Mouse (Mus musculus) limb, embryonic 11.5 days (tissue): Measurements from ENCODE around the gene Set. TPM values are rescaled to one million over a fixed set of nuclear protein-coding genes. Genes with fewer than 3 reads are reported as not detected.
A peak's percentile ranks its signal among the peaks of the same experiment; 100 is the strongest.

Experiments
- ATAC-seq: fragments of 200-750 bp; cut with Nextera tagmentation; 2 replicates; pipeline ENCODE4 v1.8.0; 2017; ENCODE audit warnings: low read depth; ENCODE audit not compliant: insufficient number of reproducible peaks, low FRiP score, low TSS enrichment
- DNase-seq: peaks from one replicate; pipeline ENCODE4 v3.0.0-alpha.2; 2015; ENCODE audit warnings: low spot score
- H3K27ac ChIP-seq: fragments of 300-500 bp; sonication (generic); replicated peaks from 2 replicates; pipeline ENCODE4 v1.5.1; 2014; ENCODE audit warnings: low read depth, mild to moderate bottlenecking, low read length
- H3K27me3 ChIP-seq: fragments of 300-500 bp; sonication (generic); 2 replicates; pipeline ENCODE4 v1.6.1; 2014; ENCODE audit warnings: mild to moderate bottlenecking, low read length, mixed read lengths; ENCODE audit not compliant: control insufficient read depth, insufficient read depth
- H3K36me3 ChIP-seq: fragments of 300-500 bp; sonication (generic); 2 replicates; pipeline ENCODE4 v1.6.1; 2014; ENCODE audit warnings: mild to moderate bottlenecking, low read length, moderate library complexity, mixed read lengths; ENCODE audit not compliant: control insufficient read depth, insufficient read depth
- H3K4me1 ChIP-seq: fragments of 300-500 bp; sonication (generic); 2 replicates; pipeline ENCODE4 v1.6.1; 2014; ENCODE audit warnings: low read length, mixed read lengths; ENCODE audit not compliant: control insufficient read depth, insufficient read depth
- H3K4me2 ChIP-seq: fragments of 300-500 bp; sonication (generic); 2 replicates; pipeline ENCODE4 v1.6.1; 2014; ENCODE audit warnings: low read depth, mild to moderate bottlenecking, moderate library complexity; ENCODE audit not compliant: severe bottlenecking
- H3K4me3 ChIP-seq: fragments of 300-500 bp; sonication (generic); 2 replicates; pipeline ENCODE4 v1.5.1; 2014; ENCODE audit warnings: low read depth, low read length
- H3K9ac ChIP-seq: fragments of 300-500 bp; sonication (generic); 2 replicates; pipeline ENCODE4 v1.6.1; 2014; ENCODE audit warnings: mild to moderate bottlenecking, low read length
- H3K9me3 ChIP-seq: fragments of 300-500 bp; sonication (generic); 2 replicates; pipeline ENCODE4 v1.6.1; 2016; ENCODE audit warnings: low read length; ENCODE audit not compliant: control insufficient read depth
- WGBS: fragments of 180-500 bp; shearing (Covaris S2); extraction: QIAGEN DNeasy Blood & Tissue Kit; methylation state at CpG from one replicate; pipeline ENCODE4 v1.1.7; 2014; 5-methylcytosine and 5-hydroxymethylcytosine counted together
- polyA plus RNA-seq: library from polyadenylated mRNA; unstranded; fragments of >200 nt; fragmentation: Nextera tagmentation; extraction: Ambion mirVana; gene quantifications from 2 replicates; pipeline ENCODE4 v1.2.1, GENCODE M21; 2014

The Set gene
- polyA plus RNA-seq, 1 experiment from 2014 or later: 780 TPM

DNA sequence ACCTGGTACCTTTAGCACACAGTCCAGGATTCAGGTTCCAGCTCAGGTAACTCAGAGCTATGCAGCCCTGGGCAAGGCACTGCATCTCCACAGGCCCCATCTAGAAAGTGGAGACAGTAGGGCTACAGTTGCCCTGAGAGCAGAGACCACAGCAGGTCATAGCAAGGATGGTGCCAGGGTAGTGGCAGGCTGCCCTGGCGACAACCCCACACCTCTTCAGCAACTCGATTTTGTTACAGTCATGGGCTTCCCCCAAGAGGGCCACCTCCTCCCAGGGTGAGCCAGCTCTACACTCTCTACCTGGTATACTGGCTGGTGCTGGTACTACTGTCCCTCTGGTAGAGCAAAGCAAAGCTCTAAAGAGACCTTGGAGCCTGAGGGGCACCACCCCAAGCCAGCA, 19.4 kb upstream of the Set start:
- H3K4me3 ChIP-seq: no peak overlapping the region
- DNase-seq (no peak), ATAC-seq (no peak)
- H3K27ac ChIP-seq: no peak overlapping the region
- no peaks in the 10 kb centered on the region for H3K27me3 ChIP-seq
- no peaks in the 10 kb centered on the region for H3K4me1 ChIP-seq
- no peak overlapping the region for H3K9ac ChIP-seq
- no peaks in the 10 kb centered on the region for H3K36me3 ChIP-seq
- 93% methylated on average over 2 of the region's 2 CpGs for WGBS
- no peak overlapping the region for H3K4me2 ChIP-seq
- H3K9me3 ChIP-seq: no peaks in the 10 kb centered on the region

DNA sequence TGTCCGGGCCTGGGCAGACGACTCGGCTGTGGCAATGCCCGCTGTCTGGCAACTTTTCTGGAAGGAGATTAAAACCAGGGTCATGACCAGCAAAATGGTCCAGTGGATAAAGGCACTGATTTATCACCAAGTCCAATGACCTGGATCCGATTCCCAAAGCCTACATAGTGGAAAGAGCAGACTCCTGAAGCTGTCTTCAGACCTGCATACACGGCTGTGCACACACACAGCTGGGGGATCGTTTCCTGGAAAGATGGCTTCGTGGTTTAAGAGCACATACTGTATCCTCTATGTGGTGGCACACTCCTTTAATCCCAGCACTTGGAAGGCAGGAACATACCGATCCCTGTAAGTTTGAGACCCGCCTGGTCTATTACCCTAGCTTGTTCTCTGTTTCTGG, 18.8 kb upstream of the Set start:
- Histone ChIP-seq H3K9me3 (no peaks in the 10 kb centered on the region), H3K27ac (no peak overlapping the region), H3K4me3 (no peak overlapping the region), H3K4me1 (no peaks in the 10 kb centered on the region), H3K36me3 (no peaks in the 10 kb centered on the region), H3K27me3 (no peaks in the 10 kb centered on the region), H3K9ac (no peak overlapping the region), H3K4me2 (no peak overlapping the region)
- DNase-seq: no peak
- ATAC-seq: no peak
- WGBS: 93% methylated on average over 10 of the region's 10 CpGs

DNA sequence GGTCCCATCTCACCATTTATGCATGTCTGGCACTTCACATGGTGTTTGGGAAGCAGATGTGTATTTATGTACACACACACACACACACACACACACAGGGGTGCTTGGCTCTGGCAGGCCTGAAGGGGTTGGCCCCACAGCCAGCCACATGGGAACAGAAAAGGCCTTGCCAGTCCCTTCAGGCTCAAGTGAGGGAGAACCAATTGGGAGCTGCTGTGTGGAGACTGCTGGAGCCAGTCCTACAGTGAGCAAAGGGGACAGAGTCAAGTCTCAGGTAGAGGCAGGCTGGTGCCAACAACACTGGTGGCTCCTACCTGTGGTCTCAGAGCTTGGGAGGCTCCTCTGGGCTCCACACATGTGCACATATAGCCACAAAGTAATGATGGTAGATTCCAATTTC, 17.5 kb upstream of the Set start:
- Histone ChIP-seq H3K4me1 (no peaks in the 10 kb centered on the region), H3K27me3 (no peaks in the 10 kb centered on the region), H3K27ac (no peak overlapping the region), H3K9me3 (no peaks in the 10 kb centered on the region), H3K9ac (no peak overlapping the region), H3K4me2 (no peak overlapping the region), H3K4me3 (no peak overlapping the region), H3K36me3 (no peaks in the 10 kb centered on the region)
- DNase-seq (no peak), ATAC-seq (no peak)

DNA sequence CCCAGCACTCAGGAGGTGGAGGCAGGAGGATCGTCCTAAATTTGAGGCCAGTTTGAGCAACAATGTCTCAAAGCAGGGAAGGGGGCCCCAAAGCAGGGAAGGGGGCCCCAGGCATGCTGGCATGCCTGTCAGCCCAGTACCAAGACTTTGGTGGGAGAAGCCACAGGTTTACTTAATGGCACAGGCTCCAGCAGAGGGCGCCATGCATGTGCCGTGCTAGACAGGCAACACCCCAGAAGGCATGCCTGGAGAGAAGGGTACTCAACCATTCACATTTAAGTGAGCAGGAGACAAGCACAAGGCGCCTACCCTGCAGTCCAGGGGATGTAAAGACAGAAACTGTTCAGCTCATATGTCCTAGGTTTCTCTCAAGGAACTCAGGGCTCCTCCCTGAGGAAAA, 14.7 kb upstream of the Set start:
- ATAC-seq: no peak

DNA sequence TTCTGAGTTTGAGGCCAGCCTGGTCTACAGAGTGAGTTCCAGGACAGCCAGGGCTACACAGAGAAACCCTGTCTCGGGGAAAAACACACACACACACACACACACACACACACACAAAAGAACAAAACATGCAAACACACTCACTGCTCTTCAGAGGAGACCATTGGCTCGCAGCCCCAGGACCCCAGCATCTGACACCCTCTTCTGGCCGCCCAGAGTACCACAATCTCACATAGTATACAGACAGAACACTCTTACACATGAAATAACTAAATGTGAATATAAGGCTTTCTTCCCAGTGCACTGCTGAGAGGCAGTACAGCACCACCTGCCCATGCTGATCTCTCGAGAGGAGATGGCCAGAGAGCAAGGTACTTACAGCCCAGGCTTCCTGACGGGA, 12.6 kb upstream of the Set start:
- WGBS: 88% methylated on average over 5 of the region's 5 CpGs
- H3K36me3 ChIP-seq: no peaks in the 10 kb centered on the region
- ATAC-seq: no peak
- no peaks in the 10 kb centered on the region for H3K4me1 ChIP-seq
- H3K9ac ChIP-seq: no peak overlapping the region
- no peak for DNase-seq
- H3K27me3 ChIP-seq: no peaks in the 10 kb centered on the region
- H3K27ac ChIP-seq: no peak overlapping the region
- H3K4me2 ChIP-seq: no peak overlapping the region
- H3K4me3 ChIP-seq: no peak overlapping the region
- no peaks in the 10 kb centered on the region for H3K9me3 ChIP-seq

More for the DNA sequence above, 14.7 kb upstream of the Set start:
- Histone ChIP-seq H3K9ac (no peak overlapping the region; the same call in 1 of the 2 replicates), H3K4me3 (no peak overlapping the region), H3K36me3 (no peaks in the 10 kb centered on the region), H3K4me2 (no peak overlapping the region), H3K9me3 (no peaks in the 10 kb centered on the region), H3K27me3 (no peaks in the 10 kb centered on the region), H3K27ac (no peak overlapping the region), H3K4me1 (no peaks in the 10 kb centered on the region)
- WGBS: 10% methylated on average over 4 of the region's 4 CpGs
- peak; percentile 87 for DNase-seq

DNA sequence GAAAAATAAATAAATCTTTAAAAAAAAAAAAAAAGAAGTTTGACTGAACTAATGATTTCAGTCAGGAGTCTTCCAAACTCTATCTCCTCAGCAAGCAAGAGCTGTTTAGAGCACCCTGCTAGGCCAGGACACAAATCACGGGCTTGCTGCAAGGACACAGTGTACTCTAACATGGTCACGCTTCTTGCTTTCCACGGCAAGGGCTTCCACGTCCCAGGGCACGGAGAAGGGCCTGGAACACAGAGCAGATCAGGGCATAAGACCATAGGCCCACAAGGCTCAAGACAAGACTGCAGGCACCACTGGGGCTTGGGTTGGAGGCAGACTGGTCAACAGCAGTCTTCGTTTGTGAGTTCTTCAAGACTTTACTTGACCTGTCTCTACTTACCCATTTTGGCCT, 10.1 kb upstream of the Set start:
- WGBS: 93% methylated on average over 6 of the region's 6 CpGs
- Histone ChIP-seq H3K27me3 (no peaks in the 10 kb centered on the region), H3K36me3 (no peaks in the 10 kb centered on the region), H3K27ac (no peak overlapping the region), H3K4me2 (no peak overlapping the region), H3K4me1 (no peaks in the 10 kb centered on the region), H3K9me3 (no peaks in the 10 kb centered on the region), H3K9ac (no peak overlapping the region), H3K4me3 (no peak overlapping the region)
- ATAC-seq (no peak), DNase-seq (no peak)

DNA sequence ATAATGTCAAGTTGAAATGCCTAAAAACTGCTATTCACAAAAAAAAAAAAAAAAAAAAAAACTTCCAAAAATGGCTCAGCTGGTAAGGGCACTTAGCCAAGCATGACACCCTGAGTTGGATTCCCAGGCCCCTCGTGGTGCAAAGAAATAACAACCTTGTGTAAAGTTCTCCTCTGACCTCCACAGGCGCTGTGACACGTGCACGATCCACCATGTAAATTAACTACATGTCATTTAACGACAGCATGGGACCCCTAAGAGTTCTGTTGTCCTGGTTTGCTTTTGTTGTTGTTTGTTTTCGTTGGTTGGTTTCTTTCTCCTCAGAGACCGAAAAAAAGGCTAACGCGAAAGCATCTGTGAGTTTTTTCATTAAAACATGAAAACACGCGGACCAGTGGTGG, 9.1 kb upstream of the Set start:
- Histone ChIP-seq H3K4me2 (peak overlapping the region; percentile 66), H3K27me3 (no peaks in the 10 kb centered on the region), H3K4me3 (peak overlapping the region; percentile 59), H3K9ac (peak overlapping the region; percentile 76), H3K27ac (no peak overlapping the region), H3K36me3 (no peaks in the 10 kb centered on the region), H3K9me3 (no peaks in the 10 kb centered on the region), H3K4me1 (no peaks in the 10 kb centered on the region)
- 59% methylated on average over 11 of the region's 11 CpGs for WGBS
- ATAC-seq (no peak), DNase-seq (no peak)

DNA sequence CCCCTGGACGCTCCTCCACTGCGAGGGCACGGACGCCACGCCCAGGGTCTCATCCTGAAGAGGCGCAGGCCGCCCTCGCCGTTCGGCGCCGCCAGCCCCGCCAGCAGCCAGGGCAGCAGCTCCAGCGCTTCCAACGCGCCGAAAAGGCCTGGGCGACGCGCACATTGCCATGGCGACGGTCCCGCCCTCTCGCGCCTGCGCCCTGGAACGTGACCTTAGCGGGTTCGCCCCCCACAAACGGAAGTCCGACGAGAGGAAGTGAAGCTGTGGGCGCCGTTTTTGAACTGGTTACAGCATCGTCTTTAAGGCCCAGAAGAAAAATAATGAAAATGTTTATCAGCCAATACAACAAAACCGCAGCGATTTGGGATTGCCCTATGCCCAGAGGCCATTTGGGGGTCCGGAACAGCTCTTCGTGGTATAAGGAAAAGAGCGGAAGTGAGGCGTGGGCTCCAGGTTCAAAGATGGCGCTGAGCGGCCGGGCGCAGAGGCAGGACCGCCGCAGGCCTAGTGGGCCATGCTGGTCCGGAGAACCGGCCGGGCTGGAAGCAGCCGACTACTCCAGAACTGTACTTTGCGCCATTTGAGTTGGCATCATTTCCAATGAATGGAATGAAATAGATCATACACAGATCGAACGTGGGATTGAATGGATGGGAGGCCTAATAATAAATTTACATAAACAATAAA, 8.3 kb upstream of the Set start, which contains the start of gene Wdr34:
TSS of gene Wdr34 (minus strand) at position 183 of the 690 bp plus-strand sequence.
- H3K9ac ChIP-seq: peak within 1 kb of the TSS; percentile 76
- no peaks in the 10 kb centered on the region for H3K9me3 ChIP-seq
- 1% methylated on average over 54 of the region's 54 CpGs for WGBS
- peak; percentile 99 for DNase-seq
- peak within 1 kb of the TSS; percentile 66 for H3K4me2 ChIP-seq
- no peaks in the 10 kb centered on the region for H3K36me3 ChIP-seq
- H3K4me1 ChIP-seq: no peaks in the 10 kb centered on the region
- peak within 1 kb of the TSS; percentile 59 for H3K4me3 ChIP-seq
- peak within 1 kb of the TSS; percentile 87 for H3K27ac ChIP-seq
- no peaks in the 10 kb centered on the region for H3K27me3 ChIP-seq
- ATAC-seq: peak; percentile 84

DNA sequence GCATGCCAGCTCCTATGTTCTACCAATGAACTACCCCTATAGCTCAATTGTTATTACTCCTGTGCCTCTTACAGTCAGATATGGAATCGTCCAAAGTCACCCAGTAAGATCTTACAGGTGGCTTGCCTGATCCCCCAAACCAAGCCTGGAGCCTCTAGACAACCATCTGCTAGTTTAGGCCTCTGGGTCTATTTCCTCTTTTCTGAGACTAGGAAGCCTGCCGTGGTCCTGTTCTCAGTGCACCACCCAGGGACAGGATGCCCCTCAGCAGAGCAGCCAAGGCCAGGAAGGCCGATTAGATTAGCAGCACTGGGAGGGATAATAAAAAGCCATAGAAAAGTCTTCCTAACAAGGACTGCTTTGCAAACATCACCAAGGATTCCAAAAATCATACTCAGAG, 7.3 kb upstream of the Set start:
- no peak for ATAC-seq
- H3K4me1 ChIP-seq: no peaks in the 10 kb centered on the region

More for the DNA sequence above, 7.3 kb upstream of the Set start:
- no peaks in the 10 kb centered on the region for H3K36me3 ChIP-seq
- H3K9me3 ChIP-seq: no peaks in the 10 kb centered on the region
- no peak overlapping the region for H3K27ac ChIP-seq
- H3K9ac ChIP-seq: no peak overlapping the region
- H3K27me3 ChIP-seq: no peaks in the 10 kb centered on the region
- H3K4me3 ChIP-seq: no peak overlapping the region
- DNase-seq: no peak
- WGBS: 90% methylated on average over 3 of the region's 3 CpGs
- H3K4me2 ChIP-seq: no peak overlapping the region
